Mouse (Mus musculus) kidney, adult 8-10 months (tissue): ENCODE results near the gene Spop.
"Not testable (repeated sequence)": the region's sequence is repeated elsewhere in the genome, so short reads cannot be mapped to it uniquely, and the experiment has no call there.

Experiments
- DNase-seq, 2 experiments: peaks; one replicate each; pipeline ENCODE4 v3.0.0; 2022

Spop gene

DNA sequence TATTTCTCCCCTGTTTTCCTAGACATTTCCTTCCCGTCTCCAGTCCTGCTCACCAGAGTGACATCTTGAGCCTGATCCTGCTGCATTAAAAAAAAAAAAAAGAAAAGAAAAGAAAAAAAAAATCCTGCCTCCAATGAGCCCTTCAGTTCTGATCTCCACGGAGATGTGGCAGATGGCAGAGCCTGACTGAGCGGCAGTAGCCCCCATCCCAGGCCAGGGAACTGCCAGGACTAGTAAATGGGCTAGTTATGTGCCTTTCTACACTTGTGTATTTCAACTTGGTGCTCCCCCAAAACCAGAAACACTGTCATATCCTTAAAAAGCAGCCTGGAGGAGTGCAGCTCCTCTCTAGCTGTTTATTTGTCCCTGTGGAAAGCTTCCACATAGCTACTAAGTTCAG, 87.0 kb downstream of the Spop start:
- no peak for DNase-seq

DNA sequence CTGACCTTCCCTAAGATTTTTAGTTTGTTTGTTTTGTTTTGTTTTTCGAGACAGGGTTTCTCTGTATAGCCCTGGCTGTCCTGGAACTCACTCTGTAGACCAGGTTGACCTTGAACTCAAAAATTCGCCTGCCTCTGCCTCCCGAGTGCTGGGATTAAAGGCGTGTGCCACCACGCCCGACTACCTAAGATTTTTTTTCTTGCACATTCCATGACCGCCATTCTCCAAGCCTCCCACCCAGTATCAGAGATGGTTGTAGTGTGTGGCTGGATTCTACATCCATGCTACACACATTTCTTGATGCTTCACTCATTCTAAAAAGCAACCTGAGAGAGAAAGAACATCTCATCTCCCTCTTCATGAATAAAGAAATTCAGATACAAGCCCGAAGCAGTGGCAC, 87.9 kb downstream of the Spop start:
- DNase-seq, result not testable (repeated sequence)

DNA sequence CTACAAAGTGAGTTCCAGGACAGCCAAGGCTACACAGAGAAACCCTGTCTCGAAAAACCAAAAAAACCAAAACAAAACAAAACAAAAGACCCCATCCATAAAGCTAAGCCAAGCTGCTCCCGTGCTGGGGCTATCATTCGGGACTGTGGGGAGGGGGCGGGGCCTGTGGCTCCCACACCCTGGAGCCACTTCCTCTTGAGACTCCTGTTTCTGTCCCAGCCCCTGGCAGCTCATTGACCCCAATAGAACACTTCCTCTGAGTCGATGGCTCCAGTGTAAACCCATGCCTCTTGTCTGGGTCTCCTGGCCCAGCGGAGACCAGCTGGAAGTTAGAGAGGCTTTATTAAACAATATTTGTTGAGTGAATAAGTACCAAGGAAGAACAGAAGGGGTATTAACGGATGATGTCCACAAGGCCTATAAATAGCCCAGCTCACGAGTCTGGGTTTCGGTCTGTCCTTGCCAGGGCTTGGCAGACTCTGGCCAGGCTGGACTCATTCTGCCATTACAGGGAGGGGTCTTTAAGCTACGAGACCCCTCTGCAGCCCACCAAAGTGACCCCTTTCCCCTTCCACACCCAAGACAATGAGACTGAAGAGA, 89.8 kb downstream of the Spop start:
- DNase-seq, result no peak

DNA sequence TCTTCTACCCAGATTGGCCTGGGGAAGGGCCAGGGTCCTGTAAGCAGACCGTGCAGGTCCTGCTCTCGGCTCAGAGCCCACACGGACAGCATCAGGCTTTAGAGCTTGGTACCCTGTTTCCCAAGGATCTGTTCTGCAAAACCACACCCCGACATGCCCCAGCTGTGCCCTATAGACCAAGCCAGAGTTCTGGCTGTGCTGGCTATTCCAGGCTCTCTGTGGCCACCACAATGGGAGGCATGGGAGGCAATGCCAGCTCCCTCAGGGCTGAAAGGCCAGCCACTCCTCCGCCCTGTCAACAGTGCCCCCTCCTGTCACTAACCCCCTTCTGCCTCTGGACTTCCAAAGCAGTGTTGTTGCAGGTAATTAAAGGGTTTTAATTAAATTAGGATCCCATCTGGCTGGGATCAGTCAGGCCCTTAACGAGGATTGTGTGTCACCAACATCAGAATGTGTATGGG, 90.4 kb downstream of the Spop start:
- no peak for DNase-seq

DNA sequence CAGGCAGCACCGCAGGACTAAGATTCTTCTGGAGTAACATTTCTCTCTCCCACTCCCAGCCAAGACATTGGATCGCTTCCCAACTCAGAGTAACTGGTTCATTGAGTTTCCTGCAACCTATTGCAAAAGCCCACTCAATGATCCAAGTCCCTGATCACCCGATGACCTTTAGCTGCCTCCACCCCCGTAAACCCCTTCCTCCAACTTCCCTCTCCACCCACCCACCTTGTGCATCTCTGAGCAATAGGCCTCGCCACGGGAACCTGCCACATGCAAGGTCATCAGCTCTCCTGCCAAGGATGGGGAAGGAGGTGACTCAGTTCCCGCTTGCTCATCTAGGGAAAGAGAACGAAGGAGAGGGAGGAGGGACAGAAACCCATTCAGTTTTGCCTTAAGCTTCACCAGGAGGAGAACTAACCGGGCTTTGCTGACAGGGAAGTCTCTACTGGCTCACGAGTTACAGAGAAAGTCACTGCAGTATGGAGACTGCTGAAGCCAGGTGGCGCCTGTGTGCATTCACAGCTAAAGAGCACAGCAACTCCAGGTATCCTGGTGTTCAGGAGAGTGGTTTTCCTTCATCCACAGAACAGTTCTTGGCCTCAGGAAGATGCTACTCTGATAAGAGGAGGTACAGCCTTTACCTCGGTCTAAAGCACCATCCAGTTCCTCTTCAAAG, 93.3 kb downstream of the Spop start:
- no peak for DNase-seq

DNA sequence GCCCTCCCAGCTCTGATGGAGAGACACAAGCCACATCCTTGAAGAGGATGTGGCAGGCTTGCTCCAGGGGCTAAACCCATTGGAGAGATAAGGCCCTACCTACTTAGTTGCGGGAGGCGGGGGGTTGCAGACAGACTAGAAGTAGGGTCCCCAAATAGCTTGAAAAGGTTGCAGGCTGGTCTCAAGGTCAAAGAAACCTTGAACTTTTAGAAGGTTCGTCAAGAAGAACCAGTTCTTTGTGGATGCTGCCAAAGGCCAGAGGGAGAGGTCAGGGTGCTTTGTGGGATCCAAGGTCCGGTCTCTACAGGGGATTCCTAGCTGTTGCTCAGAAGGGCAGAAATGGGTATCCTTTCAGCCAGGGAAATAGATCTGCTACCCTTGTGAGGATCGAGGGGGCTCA, 93.9 kb downstream of the Spop start:
- no peak for DNase-seq

DNA sequence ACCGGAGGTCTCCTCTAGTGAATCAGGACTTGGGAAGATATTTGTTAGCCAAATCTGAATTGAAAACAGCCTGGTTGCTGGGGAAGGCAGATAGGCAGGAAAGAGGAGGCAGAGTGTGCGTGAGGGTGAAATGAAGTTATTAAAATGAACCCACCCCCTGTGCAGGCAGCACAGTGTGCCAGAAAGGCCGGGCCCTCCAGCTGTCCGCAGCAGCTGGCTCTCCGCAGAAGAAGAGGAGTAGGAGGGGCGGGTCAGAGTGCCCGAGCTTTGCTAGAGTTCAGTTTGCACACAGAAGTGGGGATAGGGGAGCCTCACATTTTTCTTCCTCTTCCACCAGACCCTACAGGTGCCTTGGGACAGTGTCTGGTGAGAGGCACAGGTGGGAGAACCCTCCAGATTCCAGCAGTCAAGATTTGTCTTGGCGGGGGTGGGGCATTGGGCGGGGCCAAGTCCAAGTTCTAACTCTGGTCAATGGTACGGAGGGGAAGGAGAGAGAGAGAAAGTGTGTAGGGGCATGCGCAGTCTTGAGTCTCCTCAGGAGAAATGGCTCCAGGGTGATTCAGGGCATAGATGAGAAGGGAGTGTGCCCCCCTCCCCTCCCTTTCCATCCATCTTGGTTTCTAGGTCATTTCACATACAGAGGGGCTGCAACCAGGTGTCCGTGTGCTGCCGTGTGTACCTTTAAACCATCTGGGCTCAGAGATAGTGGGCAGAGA, 94.5 kb downstream of the Spop start:
- no peak for DNase-seq

DNA sequence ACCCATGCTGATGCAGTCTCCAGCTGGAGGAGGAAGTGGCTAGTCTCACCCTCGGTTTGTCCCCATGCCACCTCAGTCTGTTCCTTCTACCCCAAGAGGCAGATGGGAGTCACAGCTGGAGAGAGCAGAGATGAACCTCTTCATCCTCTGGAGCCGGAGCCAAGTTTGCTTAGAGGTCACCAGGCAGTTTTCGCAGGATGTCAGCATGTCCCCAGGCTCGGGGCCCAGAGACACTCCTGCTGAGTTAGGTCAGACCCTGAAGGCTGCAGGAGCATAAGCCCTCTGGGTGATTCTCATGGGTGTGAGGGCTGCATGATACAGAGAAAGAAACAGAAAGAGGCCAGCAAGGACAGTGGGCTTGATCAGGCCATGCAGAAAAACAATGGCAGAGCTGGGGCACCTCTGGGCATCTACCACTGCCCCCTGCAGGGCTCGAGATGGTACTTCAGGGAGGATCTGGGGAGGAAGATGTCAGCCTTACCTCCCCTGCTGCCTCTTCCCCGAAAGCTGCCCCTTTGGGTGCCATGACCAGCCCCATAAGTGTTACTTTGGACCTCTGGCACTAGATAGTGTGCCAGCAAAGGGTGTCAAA, 95.3 kb downstream of the Spop start:
- DNase-seq, result no peak

DNA sequence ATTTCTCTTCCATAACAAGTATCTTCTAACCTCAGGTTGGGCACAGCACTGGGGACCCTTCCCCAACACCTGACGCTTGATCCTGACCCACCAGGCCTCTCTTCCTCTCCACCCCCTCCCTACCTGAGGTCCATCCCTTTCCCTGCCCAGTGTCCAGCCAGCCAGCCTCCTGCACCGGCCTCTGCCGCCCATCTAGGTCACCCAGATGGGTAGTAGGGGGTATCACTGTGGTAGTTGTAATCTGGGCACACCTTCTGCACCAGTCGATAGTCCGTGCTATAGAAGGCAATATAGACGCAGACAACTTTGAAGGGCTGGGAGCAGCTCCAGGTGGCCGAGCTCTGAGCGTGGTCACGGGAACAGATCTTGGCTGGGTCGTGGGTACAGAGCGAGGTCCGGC, 96.8 kb downstream of the Spop start:
- no peak for DNase-seq

DNA sequence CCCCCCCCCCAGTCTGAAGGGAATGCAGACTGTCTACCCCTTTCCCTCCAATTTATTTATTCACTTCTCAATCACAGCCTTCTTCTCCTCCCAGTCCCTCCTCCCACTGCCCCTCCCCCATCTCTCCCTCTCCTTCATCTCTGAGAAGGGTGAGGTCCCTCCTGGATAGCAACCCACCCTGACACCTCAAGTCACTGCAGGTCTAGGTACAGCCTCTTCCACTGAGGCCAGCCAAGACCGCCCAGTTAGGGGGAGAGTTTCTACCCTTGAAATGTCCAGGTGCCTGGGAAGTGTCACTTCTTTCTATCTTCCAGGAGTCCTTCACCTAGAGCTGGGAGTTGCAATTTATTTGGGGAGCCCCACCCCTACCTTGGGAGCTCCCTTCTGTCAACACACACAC, 98.0 kb downstream of the Spop start:
- DNase-seq, result no peak

DNA sequence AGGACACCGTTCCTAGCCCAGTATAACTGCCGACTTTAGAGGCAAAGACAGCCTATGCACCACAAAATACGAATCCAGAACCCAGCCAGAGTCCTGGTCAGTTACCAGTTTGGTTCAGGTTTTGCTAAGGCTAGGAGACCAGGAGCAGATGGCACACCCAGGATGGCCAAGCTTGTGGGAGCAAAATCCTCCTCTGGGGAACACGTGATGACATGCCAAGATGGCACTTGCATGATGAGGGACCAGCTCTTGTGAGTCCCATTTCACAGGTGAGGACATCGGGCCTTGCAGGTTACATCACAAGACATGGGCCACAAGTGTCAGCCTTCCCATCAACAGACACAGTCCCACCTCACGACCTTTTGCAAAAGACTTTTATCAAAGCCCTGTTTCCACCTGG, 98.5 kb downstream of the Spop start:
- DNase-seq, result no peak

DNA sequence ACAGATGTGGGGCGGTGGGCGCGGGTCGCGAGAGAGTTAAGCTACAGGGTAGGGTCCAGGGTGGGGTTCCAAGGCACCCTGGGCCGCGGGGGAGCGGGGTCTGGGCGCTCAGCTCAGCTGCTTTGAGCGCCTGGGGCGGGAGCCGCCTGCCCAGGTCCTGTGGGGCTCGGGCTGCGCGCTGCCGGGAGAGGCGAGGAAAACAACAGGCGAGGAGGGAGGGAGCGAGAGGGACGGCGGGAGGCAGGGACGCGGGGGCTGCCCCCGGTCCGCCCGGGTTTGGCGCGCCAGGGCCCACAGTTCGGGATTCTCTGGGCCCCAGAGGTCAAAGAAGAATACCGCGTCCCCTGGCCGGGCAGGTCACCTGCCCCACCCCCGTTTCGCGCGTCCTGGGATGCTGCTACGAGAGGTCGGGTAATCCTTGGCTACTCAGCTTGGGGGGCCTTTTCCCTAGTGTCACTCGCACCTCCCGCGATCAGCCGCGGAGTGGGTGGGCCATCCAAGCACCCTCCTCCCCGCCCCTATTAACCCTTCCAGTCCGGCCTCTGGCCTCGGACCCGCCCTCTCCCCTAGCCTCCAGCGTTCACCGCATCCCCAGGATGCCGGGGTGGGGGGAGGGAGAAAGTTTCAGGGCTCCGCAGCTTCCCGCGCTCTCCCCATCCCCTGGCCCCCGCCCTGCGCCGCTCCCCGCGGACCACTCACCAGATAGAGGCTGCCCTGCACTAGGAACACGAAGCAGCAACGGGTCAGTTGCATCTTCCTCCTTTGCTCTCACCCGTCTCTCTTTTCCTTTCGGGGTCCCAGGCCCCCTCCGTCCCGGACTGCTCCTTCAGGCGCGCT, 99.8 kb downstream of the Spop start:
- DNase-seq, result no peak

DNA sequence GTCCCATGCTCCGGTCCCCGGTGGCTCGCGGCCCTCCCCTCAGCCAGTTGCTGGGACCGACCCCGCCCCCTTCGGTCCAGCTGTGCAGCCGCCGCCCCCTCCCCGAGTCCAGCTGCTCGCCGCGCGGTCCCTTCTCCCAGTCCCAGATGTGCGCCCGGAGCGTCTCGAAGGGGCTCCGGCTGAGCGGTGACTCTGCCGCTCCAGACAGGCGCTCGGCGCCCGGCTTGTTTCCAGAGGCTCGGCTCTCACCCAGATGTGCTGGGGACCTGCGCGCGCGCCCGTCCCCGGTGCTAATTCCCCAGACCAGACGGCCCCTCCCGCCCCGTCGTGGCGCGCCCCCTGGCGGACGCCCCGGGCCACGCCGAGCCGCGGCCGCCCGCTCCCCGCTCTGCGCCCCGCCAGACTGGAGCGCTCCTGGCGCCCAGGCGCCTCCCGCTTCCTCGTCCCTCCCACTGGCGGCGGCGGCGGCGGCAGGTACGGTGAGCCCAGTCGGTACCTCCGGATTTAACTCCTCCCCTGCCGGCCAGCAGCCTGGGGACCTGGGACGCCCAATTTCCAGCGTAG, 100.5 kb downstream of the Spop start, which contains the start of gene Nxph3:
TSS of gene Nxph3 (minus strand) at position 273 of the 564 bp plus-strand sequence.
- DNase-seq, result peak; percentile 58 to 66

DNA sequence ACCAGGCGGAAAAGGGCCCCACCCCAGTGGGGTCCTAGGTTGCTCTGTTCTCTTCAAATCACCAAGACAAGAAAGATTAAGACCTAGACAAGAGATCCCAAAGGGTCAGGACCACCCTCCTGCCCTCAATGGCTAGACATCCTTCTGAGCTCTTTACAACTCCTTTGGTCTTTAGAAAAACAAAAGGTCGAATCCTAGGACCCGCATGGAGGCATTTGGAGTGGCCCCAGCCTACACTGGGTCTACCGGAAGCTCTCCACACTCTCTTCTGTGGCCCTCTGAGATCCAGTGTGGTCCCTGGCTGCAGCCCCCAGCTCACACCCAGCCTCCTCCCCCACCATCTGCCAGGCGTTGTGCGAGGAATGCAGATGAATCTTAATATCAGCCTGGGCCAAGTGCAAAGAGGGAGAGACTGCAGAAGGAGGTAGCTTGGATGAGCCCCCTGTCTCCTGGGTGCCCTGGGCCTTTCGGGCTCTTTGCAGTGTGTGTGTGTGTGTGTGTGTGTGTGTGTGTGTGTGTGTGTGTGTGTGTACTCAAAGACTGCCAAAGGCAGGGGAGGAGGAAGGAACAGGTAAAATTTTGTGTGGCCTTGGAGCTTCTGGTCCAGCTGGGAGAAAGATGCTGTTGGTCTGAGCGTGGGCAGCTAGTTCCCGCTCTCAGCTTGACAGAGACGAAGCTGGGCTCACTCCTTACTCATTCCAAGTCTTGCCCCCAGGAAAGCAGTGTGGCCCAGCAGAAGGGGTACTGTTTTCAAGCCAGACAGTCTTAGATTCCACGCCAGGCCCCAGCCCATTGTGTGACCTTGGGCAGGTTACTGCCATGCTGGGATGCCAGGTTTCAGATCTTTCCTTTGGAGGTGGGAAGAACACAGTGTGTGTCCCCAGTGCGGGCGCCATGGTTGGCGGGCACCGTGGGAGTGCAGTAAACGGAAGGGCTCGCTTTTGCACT, 101.8 kb downstream of the Spop start:
- no peak for DNase-seq

DNA sequence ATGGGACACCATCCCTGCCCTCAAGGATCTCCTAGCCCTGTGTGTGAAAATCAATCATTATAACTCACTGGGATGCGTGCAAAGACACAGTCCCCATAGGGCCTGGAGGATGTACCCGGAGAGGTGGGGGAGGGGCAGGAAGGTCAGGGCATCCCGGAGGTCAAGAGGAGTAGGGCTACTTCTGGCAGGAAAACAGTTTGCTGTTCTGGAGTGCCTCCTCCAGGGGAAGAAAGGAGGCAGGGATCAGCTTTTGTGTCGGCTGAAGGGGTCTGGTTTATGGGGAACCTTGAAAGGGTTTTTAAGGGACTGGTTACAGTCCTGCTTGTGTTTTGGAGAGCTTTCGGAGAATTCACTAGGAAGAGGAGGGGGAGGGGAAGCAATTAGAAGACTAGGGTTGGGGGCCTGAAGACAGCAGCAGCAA, 102.6 kb downstream of the Spop start:
- no peak for DNase-seq

DNA sequence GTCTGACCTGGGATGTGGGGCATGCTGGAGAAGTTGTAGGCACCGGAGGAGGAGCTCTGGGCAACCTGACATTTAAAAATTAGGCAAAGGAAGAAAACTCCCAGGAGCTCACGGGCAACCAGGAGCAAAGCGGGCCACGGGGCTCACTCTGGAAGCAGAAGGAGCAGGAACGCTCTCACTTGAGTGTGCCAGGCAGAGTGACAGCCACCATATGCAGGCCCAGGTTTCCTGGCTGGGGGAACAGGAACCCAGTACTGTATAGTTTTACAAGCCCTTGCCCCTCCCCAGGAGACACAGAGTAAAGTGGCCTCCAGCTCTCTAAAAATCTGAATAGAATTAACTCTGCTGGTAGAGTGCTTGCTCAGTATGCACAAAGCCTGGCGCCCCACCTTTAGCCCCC, 103.3 kb downstream of the Spop start:
- no peak for DNase-seq

DNA sequence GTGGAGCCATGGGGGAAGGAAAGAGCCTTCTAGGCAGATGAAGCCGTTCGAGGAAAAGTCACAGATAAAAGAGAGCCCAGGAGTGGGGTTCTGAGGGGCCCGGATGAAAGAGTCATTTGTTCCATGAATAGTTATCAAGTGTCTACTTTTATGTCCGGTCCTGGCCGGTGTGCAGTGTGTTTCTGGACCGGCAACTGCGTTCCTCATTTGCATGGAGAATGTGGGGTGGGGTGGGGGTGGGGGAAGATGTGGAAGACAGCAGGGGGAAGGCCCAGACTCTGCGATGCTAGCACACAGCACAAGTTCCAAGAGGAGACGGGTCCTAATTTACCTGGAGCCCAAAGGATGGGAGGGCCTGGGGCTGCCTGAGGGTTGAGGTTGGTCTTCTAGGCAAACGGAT, 105.4 kb downstream of the Spop start:
- no peak for DNase-seq

DNA sequence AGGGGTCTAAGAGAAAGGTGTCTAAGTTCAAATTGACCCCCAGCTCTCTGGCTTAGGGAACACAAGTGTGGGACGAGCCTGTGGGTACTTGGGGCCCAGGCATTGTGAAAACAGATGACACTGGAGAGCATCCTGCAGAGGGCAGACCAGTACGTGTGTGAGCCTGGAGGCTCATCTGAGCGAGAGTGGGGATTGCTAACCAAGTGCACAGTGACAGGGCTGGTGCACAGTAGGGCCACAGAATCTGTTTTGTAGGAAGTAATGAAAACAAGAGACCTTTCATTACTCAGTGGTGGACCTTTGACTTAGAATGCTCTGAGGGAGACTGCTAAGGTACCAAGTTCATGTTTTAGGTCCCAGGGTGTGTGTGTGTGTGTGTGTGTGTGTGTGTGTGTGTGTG, 106.1 kb downstream of the Spop start:
- no peak for DNase-seq

DNA sequence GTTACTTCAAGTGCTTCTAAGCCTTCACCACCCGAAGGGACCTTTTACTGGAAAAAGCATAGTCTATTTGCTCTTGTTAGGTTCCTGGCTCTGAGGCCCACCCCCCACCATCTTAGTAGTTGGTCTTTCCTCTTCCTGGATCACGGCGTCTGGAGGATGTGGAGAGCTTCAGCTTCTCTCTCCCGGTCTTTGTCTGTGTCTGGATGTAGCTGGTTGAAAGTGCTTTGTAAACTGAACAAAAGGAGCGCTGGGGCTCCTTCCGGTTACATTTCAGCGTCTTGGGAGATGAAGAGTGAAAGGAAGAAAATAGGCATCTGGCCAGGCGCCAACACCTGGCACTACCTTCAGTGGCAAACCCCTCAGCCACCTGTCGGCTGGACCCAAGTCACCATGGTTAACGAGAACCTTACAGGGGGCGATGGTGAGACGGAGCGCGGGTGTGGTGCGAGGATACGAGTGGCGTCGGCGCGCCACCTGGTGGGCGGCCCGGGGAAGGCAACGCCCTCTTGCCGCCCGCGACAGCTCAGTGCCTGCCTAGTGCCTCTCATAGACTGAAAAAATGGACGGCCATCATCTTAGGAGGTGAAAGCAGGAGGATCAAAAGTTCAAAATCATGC, 106.7 kb downstream of the Spop start:
- peak; percentile 75 to 86 for DNase-seq

DNA sequence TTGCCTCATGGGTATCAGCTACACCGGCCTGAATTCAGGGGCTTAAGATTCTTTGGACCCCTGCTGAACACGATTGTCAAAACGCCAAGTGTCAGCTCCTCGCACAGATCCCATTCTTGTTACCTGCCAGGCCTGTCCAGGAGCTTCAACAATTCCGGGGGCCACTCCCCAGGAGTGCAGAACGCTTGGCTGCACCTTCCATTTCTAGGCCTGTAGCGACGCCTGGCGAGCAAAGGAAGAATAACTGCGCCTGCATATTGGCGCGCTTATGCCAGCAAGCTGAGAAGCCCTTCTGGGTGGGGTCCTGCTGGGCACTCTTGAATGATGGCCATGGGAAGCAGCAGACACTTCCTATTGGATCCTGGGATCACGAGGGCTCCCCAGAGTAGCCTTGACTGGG, 107.7 kb downstream of the Spop start:
- DNase-seq, result peak; percentile 56 to 81

DNA sequence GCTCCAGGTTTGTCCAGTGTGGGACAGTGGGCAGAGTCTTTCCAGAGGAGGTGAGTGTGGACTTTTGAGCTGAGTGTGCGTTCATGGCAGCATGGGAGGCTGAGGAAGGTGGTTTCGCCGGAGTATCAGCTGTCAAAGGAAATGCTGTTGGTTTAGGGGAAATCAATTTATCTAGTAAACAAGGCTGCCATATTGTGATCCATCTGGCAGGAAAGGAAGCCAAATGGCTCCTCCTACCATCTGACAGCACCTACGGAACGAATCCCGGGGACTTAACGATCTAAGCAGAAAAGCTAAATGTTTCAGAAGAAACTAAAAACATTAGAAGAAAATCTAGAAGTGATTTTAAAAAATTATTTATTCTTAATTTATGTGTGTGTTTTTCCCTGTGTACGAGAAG, 113.4 kb downstream of the Spop start:
- DNase-seq, result no peak
